Mouse (Mus musculus) kidney, adult 18-20 months (tissue): ENCODE results near the gene Nprl3.
"Not testable (repeated sequence)": the region's sequence is repeated elsewhere in the genome, so short reads cannot be mapped to it uniquely, and the experiment has no call there.

Experiments
- DNase-seq: peaks from one replicate; pipeline ENCODE4 v3.0.0; 2021

The Nprl3 gene

GRCm38 (mm10) chr11:32222570-32223194 is 44.8 kb downstream of the Nprl3 start:
- peak; percentile 59 for DNase-seq

GRCm38 (mm10) chr11:32221951-32222409 is 45.5 kb downstream of the Nprl3 start, which contains the start of gene Rhbdf1:
Rhbdf1 (minus strand) TSS chr11:32222300.
- peak; percentile 80 for DNase-seq

GRCm38 (mm10) chr11:32221225-32221950 is 46.1 kb downstream of the Nprl3 start:
- no peak for DNase-seq

GRCm38 (mm10) chr11:32220607-32221224 is 46.8 kb downstream of the Nprl3 start:
- peak; percentile 82 for DNase-seq

- no peak for DNase-seq
Observed at GRCm38 (mm10) chr11:32219287-32219686, 48.2 kb downstream of the Nprl3 start.

GRCm38 (mm10) chr11:32218501-32219050 is 48.9 kb downstream of the Nprl3 start:
- DNase-seq: no peak

GRCm38 (mm10) chr11:32216851-32217250 is 50.7 kb downstream of the Nprl3 start:
- peak; percentile 80 for DNase-seq

- DNase-seq: no peak
Observed at GRCm38 (mm10) chr11:32215372-32216162, 51.9 kb downstream of the Nprl3 start.

- DNase-seq: no peak
Observed at GRCm38 (mm10) chr11:32210623-32211022, 56.9 kb downstream of the Nprl3 start.

GRCm38 (mm10) chr11:32205058-32205873 is 62.2 kb downstream of the Nprl3 start, which contains the start of gene Snrnp25:
Snrnp25 (plus strand) TSS chr11:32205415.
- peak; percentile 96 for DNase-seq

- DNase-seq: no peak
Observed at GRCm38 (mm10) chr11:32201922-32202685, 65.4 kb downstream of the Nprl3 start.

- DNase-seq: not testable (repeated sequence)
Observed at GRCm38 (mm10) chr11:32200992-32201391, 66.5 kb downstream of the Nprl3 start.

- DNase-seq: no peak
Observed at GRCm38 (mm10) chr11:32200075-32200601, 67.4 kb downstream of the Nprl3 start, which contains the start of gene Il9r. Il9r (minus strand) TSS chr11:32200279.

- no peak for DNase-seq
Observed at GRCm38 (mm10) chr11:32199230-32199629, 68.3 kb downstream of the Nprl3 start.

GRCm38 (mm10) chr11:32198256-32198955 is 69.1 kb downstream of the Nprl3 start:
- DNase-seq: no peak

- no peak for DNase-seq
Observed at GRCm38 (mm10) chr11:32197766-32198165, 69.7 kb downstream of the Nprl3 start.

- DNase-seq: no peak
Observed at GRCm38 (mm10) chr11:32196727-32197126, 70.8 kb downstream of the Nprl3 start.

GRCm38 (mm10) chr11:32195867-32196540 is 71.5 kb downstream of the Nprl3 start:
- DNase-seq: no peak

GRCm38 (mm10) chr11:32194626-32195025 is 72.9 kb downstream of the Nprl3 start:
- DNase-seq: no peak
